Comparison of ENCODE assay signal across 12 mouse cellular contexts in the genomic region with DNA sequence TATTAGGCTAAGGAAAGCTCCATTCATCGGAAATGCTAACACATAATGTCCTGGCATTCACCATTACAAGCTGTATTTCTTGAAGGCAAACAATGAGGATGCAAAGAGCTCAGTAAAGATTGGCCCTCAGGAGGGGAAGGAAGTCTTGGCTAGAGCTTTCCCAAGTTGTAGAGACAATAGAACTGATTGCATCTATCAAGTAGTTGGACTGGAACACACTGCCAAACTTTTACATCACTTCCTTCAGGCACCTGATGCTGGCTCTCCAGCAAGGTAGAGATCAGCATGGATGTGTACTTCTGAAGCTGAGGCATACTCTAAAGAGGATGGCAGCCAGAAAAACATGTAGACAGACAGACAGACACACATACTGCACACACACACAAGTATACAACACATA.
"Had no signal": no experiment of that assay in that cellular context is flagged by ENCODE, and none has a peak within 500 bp of the region (broad histone marks: within the 10 kb centered on the region; RNA-seq: fewer than 3 reads in every experiment).

No protein-coding gene starts in this region.

- H3K27me3 ChIP-seq: limb, embryonic 12.5 days; liver, embryonic 15.5 days; lung, embryonic 15.5 days; megakaryocyte, embryonic 14.5 days; midbrain, embryonic 15.5 days; neural tube, embryonic 12.5 days had no signal

- H3K27ac ChIP-seq: layer of hippocampus, adult 2 months; limb, embryonic 12.5 days; liver, embryonic 15.5 days; lung, embryonic 15.5 days; macrophage; midbrain, embryonic 15.5 days; neural tube, embryonic 12.5 days; stomach, postnatal 0 days had no signal

- H3K36me3 ChIP-seq: limb, embryonic 12.5 days; liver, embryonic 15.5 days; lung, embryonic 15.5 days; midbrain, embryonic 15.5 days; neural tube, embryonic 12.5 days had no signal

- ATAC-seq: intestine, postnatal 0 days; midbrain, embryonic 15.5 days had no signal

- DNase-seq: thymus, postnatal 4 days had no signal

- H3K4me2 ChIP-seq: limb, embryonic 12.5 days; liver, embryonic 15.5 days; lung, embryonic 15.5 days; midbrain, embryonic 11.5 days; midbrain, embryonic 15.5 days; neural tube, embryonic 12.5 days had no signal

- H3K4me1 ChIP-seq: limb, embryonic 12.5 days; liver, embryonic 15.5 days had no signal

- H3K9ac ChIP-seq: limb, embryonic 12.5 days; liver, embryonic 15.5 days; lung, embryonic 15.5 days; midbrain, embryonic 15.5 days; neural tube, embryonic 12.5 days had no signal

- H3K9me3 ChIP-seq: limb, embryonic 12.5 days; liver, embryonic 15.5 days; lung, embryonic 15.5 days; midbrain, embryonic 15.5 days; neural tube, embryonic 12.5 days had no signal

- H3K4me3 ChIP-seq: layer of hippocampus, adult 2 months; limb, embryonic 12.5 days; liver, embryonic 15.5 days; lung, embryonic 15.5 days; midbrain, embryonic 15.5 days; neural tube, embryonic 12.5 days had no signal
